11 mouse cellular contexts compared by ENCODE assay signal in genomic region chr13:10045651-10046350, GRCm38 (mm10).
DNase-seq lines count a peak whose midpoint lies in the region; ATAC-seq lines count a peak whose summit lies in the region.
"Had no signal": no experiment of that assay in that cellular context is flagged by ENCODE, and none has a peak within 500 bp of the region (broad histone marks: within the 10 kb centered on the region; RNA-seq: fewer than 3 reads in every experiment).

No protein-coding gene starts in this region.

- no peaks in the 10 kb centered on the region; the same call in 1 of the 2 replicates for H3K4me1 ChIP-seq in heart, embryonic 11.5 days (ENCODE audit: control insufficient read depth, insufficient read depth, low read length)
- H3K4me1 ChIP-seq in heart, embryonic 13.5 days = peaks cover 16% of the 10 kb centered on the region

- 62% methylated on average over 7 of the region's 7 CpGs for WGBS in heart, embryonic 11.5 days (ENCODE audit: insufficient replicate concordance)
- WGBS in heart, embryonic 13.5 days = 44% methylated on average over 7 of the region's 7 CpGs

- H3K27me3 ChIP-seq in heart, embryonic 11.5 days (ENCODE audit: control insufficient read depth, insufficient read depth, low read length) = no peaks in the 10 kb centered on the region
- H3K27me3 ChIP-seq in heart, embryonic 13.5 days (replicated peaks) = no peaks in the 10 kb centered on the region

- H3K4me2 ChIP-seq in heart, embryonic 11.5 days = no peak overlapping the region
- H3K4me2 ChIP-seq in heart, embryonic 13.5 days = peak overlapping the region; percentile 42

- no peak overlapping the region for H3K4me3 ChIP-seq in heart, embryonic 11.5 days (ENCODE audit: low read depth, low read length)
- no peak overlapping the region for H3K4me3 ChIP-seq in heart, embryonic 13.5 days
- H3K4me3 ChIP-seq: myocyte had no signal

- no peaks in the 10 kb centered on the region for H3K9me3 ChIP-seq in heart, embryonic 11.5 days (replicated peaks; ENCODE audit: control insufficient read depth, low read length)
- H3K9me3 ChIP-seq in heart, embryonic 13.5 days = no peaks in the 10 kb centered on the region

- no peak overlapping the region for H3K9ac ChIP-seq in heart, embryonic 11.5 days (ENCODE audit: low read depth, low read length)
- H3K9ac ChIP-seq in heart, embryonic 13.5 days = peak overlapping the region; percentile 19; the same call in 1 of the 2 replicates

- no peak overlapping the region for H3K27ac ChIP-seq in heart, embryonic 11.5 days (ENCODE audit: low read depth, low read length)
- peak overlapping the region; percentile 29; the same call in 1 of the 2 replicates for H3K27ac ChIP-seq in heart, embryonic 13.5 days (replicated peaks)

- no peak for ATAC-seq in heart, embryonic 11.5 days (replicated peaks; ENCODE audit: insufficient number of reproducible peaks, low FRiP score, low TSS enrichment)
- peak; percentile 37; the same call in 1 of the 2 replicates for ATAC-seq in heart, embryonic 13.5 days (ENCODE audit: extremely low read depth, insufficient number of reproducible peaks, low FRiP score, low TSS enrichment)

- H3K36me3 ChIP-seq in heart, embryonic 11.5 days (ENCODE audit: control insufficient read depth, insufficient read depth, low read length) = no peaks in the 10 kb centered on the region
- no peaks in the 10 kb centered on the region for H3K36me3 ChIP-seq in heart, embryonic 13.5 days

- peak; percentile 34 to 64 for DNase-seq in heart, adult 18-20 months
- DNase-seq in kidney, adult 9 months = peak; percentile 29
- DNase-seq in lung, postnatal 25 days (ENCODE audit: low spot score) = peak; percentile 37
- no peak for DNase-seq in thymus, postnatal 36 days
- DNase-seq in left cerebral cortex, postnatal 10 days (ENCODE audit: extremely low spot score in 1 of 2, low spot score in 2 of 2) = no peak
- no peak for DNase-seq in urinary bladder, adult 2 months (ENCODE audit: low spot score)
- DNase-seq: embryo, embryonic 11 days; right cerebral cortex, postnatal 4 days had no signal

- intact Hi-C loops in left cerebral cortex, postnatal 10 days (cut with DNase I) = no loop called here

Comparison
In these comparisons a context has a peak if more than half of its experiments do, and no peak if none do; other contexts are left out.
1. DNase-seq: peak in heart, adult 18-20 months (2 of 2), kidney, adult 9 months (single experiment) and lung, postnatal 25 days (single experiment); none in thymus, postnatal 36 days (0 of 2), left cerebral cortex, postnatal 10 days (0 of 2) and urinary bladder, adult 2 months (single experiment).